Mouse (Mus musculus) E14TG2a.4 (cell line): ENCODE results near the gene Wwc2.

ENCODE experiments used
- CTCF ChIP-seq: conservative IDR thresholded peaks from 2 replicates; pipeline ENCODE4 v1.5.1; 2014; ENCODE audit warnings: low read length
- NANOG ChIP-seq: IDR thresholded peaks from 2 replicates; pipeline ENCODE4 v1.6.1; 2014; ENCODE audit warnings: borderline replicate concordance, low read length, mixed read lengths
- POU5F1 ChIP-seq: IDR thresholded peaks from 2 replicates; pipeline ENCODE4 v1.6.1; 2014; ENCODE audit warnings: low read length, borderline replicate concordance

- TF ChIP-seq CTCF = no peak
- no peak for TF ChIP-seq NANOG
- no peak for TF ChIP-seq POU5F1
Observed at GRCm38 (mm10) chr8:47802349-47802748, 188.4 kb downstream of the Wwc2 start.
